Mouse (Mus musculus) CH12.LX (cell line): ENCODE results near the gene Fhdc1. TPM values are rescaled to one million over a fixed set of nuclear protein-coding genes. Genes with fewer than 3 reads are reported as not detected.

ENCODE experiments used
- DNase-seq: peaks from one replicate; pipeline ENCODE4 v3.0.0-alpha.2; 2013; ENCODE audit errors: extremely low read depth
- H3K27ac ChIP-seq: 2 replicates; pipeline ENCODE4 v1.5.1; 2012; ENCODE audit warnings: low read depth, mild to moderate bottlenecking, control low read depth, moderate library complexity; ENCODE audit not compliant: insufficient read depth
- H3K27me3 ChIP-seq: replicated peaks from 2 replicates; pipeline ENCODE3; 2012; ENCODE audit warnings: inconsistent platforms
- H3K36me3 ChIP-seq, 2 experiments: replicated peaks in 1 of 2; 2 replicates each; pipeline versions ENCODE3 to v1.6.1; 2012; ENCODE audit warnings: inconsistent platforms in 1 of 2, low read length in 1 of 2, mild to moderate bottlenecking in 1 of 2, mixed read lengths in 1 of 2, moderate library complexity in 1 of 2; ENCODE audit not compliant: control insufficient read depth in 1 of 2, insufficient read depth in 1 of 2
- H3K4me1 ChIP-seq, 2 experiments: 2 replicates each; pipeline ENCODE4 v1.6.1; 2012; ENCODE audit warnings: inconsistent platforms in 1 of 2, moderate library complexity in 1 of 2; ENCODE audit not compliant: insufficient read depth in 2 of 2, control insufficient read depth in 1 of 2
- H3K4me2 ChIP-seq: 2 replicates; pipeline ENCODE4 v1.6.1; 2012; ENCODE audit warnings: low read depth, mild to moderate bottlenecking, control low read depth; ENCODE audit not compliant: poor library complexity, insufficient read depth, severe bottlenecking
- H3K4me3 ChIP-seq, 3 experiments: fragments of 150-350 bp in 1 of 3; sonication (generic) in 1 of 3; replicated peaks in 1 of 3; 2 replicates each; pipeline versions ENCODE3 to v1.5.1; 2011 to 2012; ENCODE audit warnings: low read depth in 2 of 3, low read length in 2 of 3, mild to moderate bottlenecking in 2 of 3, moderate library complexity in 2 of 3, control low read depth in 1 of 3, improper control_type of control experiment in 1 of 3, inconsistent platforms in 1 of 3, mixed read lengths in 1 of 3; ENCODE audit not compliant: poor library complexity in 1 of 3
- H3K79me2 ChIP-seq: replicated peaks from 2 replicates; pipeline ENCODE4 v1.6.1; 2012; ENCODE audit warnings: mild to moderate bottlenecking, moderate library complexity; ENCODE audit not compliant: control insufficient read depth, poor library complexity, insufficient read depth, severe bottlenecking; ENCODE audit errors: extremely low read depth
- H3K9ac ChIP-seq: 2 replicates; pipeline ENCODE4 v1.6.1; 2012; ENCODE audit warnings: low read depth, mild to moderate bottlenecking, control low read depth, moderate library complexity; ENCODE audit not compliant: insufficient read depth
- H3K9me3 ChIP-seq: replicated peaks from 2 replicates; pipeline ENCODE3; 2012; ENCODE audit warnings: low read length, inconsistent platforms, mixed read lengths
- BHLHE40 ChIP-seq: IDR thresholded peaks from 2 replicates; pipeline ENCODE4 v1.6.1; 2011; ENCODE audit warnings: mild to moderate bottlenecking, low read depth, low read length, improper control_type of control experiment
- CHD2 ChIP-seq: IDR thresholded peaks from 2 replicates; pipeline ENCODE4 v1.6.1; 2011; ENCODE audit warnings: low read length, improper control_type of control experiment
- E2F4 ChIP-seq: IDR thresholded peaks from 2 replicates; pipeline ENCODE4 v1.6.1; 2011; ENCODE audit warnings: low read depth, low read length, improper control_type of control experiment; ENCODE audit not compliant: insufficient replicate concordance
- EP300 ChIP-seq: IDR thresholded peaks from 2 replicates; pipeline ENCODE4 v1.6.1; 2011; ENCODE audit warnings: low read length, improper control_type of control experiment
- GABPA ChIP-seq: IDR thresholded peaks from 2 replicates; pipeline ENCODE4 v1.6.1; 2012; ENCODE audit warnings: low read depth, low read length, improper control_type of control experiment, inconsistent platforms; ENCODE audit not compliant: insufficient replicate concordance
- IRF4 ChIP-seq: IDR thresholded peaks from 2 replicates; pipeline ENCODE4 v1.6.1; 2014; ENCODE audit warnings: low read depth, mild to moderate bottlenecking, inconsistent platforms, low read length, improper control_type of control experiment
- JUN ChIP-seq: IDR thresholded peaks from 2 replicates; pipeline ENCODE4 v1.6.1; 2011; ENCODE audit warnings: low read depth, mild to moderate bottlenecking, low read length, improper control_type of control experiment, moderate library complexity; ENCODE audit not compliant: insufficient read depth
- JUND ChIP-seq: conservative IDR thresholded peaks from 2 replicates; pipeline ENCODE4 v1.6.1; 2011; ENCODE audit warnings: low read depth, low read length, improper control_type of control experiment
- KAT2A ChIP-seq: IDR thresholded peaks from 2 replicates; pipeline ENCODE4 v1.6.1; 2012; ENCODE audit warnings: low read length, improper control_type of control experiment, inconsistent platforms; ENCODE audit not compliant: insufficient replicate concordance
- MAFK ChIP-seq: IDR thresholded peaks from 2 replicates; pipeline ENCODE4 v1.6.1; 2011; ENCODE audit warnings: low read length, improper control_type of control experiment; ENCODE audit not compliant: insufficient replicate concordance
- MAZ ChIP-seq: IDR thresholded peaks from 2 replicates; pipeline ENCODE4 v1.6.1; 2012; ENCODE audit warnings: low read depth, mild to moderate bottlenecking, inconsistent platforms, low read length, improper control_type of control experiment, moderate library complexity
- MEF2A ChIP-seq: IDR thresholded peaks from 2 replicates; pipeline ENCODE4 v1.6.1; 2014; ENCODE audit warnings: low read depth, mild to moderate bottlenecking, inconsistent platforms, low read length, improper control_type of control experiment, borderline replicate concordance
- MXI1 ChIP-seq: IDR thresholded peaks from 2 replicates; pipeline ENCODE4 v1.6.1; 2011; ENCODE audit warnings: mild to moderate bottlenecking, low read depth, low read length, improper control_type of control experiment
- POLR2AphosphoS2 ChIP-seq: IDR thresholded peaks from 2 replicates; pipeline ENCODE4 v1.6.1; 2011; ENCODE audit warnings: low read depth, low read length, improper control_type of control experiment
- RAD21 ChIP-seq: IDR thresholded peaks from 2 replicates; pipeline ENCODE4 v1.6.1; 2011; ENCODE audit warnings: low read depth, mild to moderate bottlenecking, low read length, improper control_type of control experiment, moderate library complexity
- SMC3 ChIP-seq: IDR thresholded peaks from 2 replicates; pipeline ENCODE4 v1.6.1; 2011; ENCODE audit warnings: low read depth, low read length, improper control_type of control experiment
- TBP ChIP-seq: conservative IDR thresholded peaks from 2 replicates; pipeline ENCODE4 v1.6.1; 2011; ENCODE audit warnings: low read depth, low read length, improper control_type of control experiment
- USF1 ChIP-seq: IDR thresholded peaks from 2 replicates; pipeline ENCODE4 v1.6.1; 2014; ENCODE audit warnings: low read depth, mild to moderate bottlenecking, inconsistent platforms, low read length, improper control_type of control experiment
- ZC3H11A ChIP-seq: IDR thresholded peaks from 2 replicates; pipeline ENCODE4 v1.6.1; 2012; ENCODE audit warnings: low read depth, mild to moderate bottlenecking, inconsistent platforms, low read length, improper control_type of control experiment
- ZKSCAN1 ChIP-seq: IDR thresholded peaks from 2 replicates; pipeline ENCODE4 v1.6.1; 2012; ENCODE audit warnings: low read depth, inconsistent platforms, low read length, improper control_type of control experiment, borderline replicate concordance
- ZNF384 ChIP-seq: IDR thresholded peaks from 2 replicates; pipeline ENCODE4 v1.6.1; 2012; ENCODE audit warnings: low read depth, low read length, improper control_type of control experiment, inconsistent platforms
- dilution Hi-C: fragments of 300-500 bp; cut with MboI; formaldehyde crosslinking; loops from 2 replicates; pipeline ENCODE4 v1.14.3; 2020; ENCODE audit warnings: low sequenced_read_pairs; ENCODE audit not compliant: extremely low pct_unique_long_range_greater_than_20kb, extremely low pct_ligation_motif_present
- in situ Hi-C: fragments of 300-500 bp; cut with MboI; formaldehyde crosslinking; loops from 3 replicates; pipeline ENCODE4 v1.14.3; 2019; ENCODE audit warnings: low sequenced_read_pairs, low pct_ligation_motif_present, low pct_unique_long_range_greater_than_20kb, mixed read lengths
- polyA plus RNA-seq: library from polyadenylated mRNA; unstranded; fragments of >175 nt; gene quantifications from 2 replicates; pipeline ENCODE4 v1.2.1, GENCODE M21; 2012; ENCODE audit warnings: low read depth; ENCODE audit not compliant: insufficient read length
- total RNA-seq, 2 experiments: library from RNA; depleted of rRNA; stranded (reverse); fragments of 300-350 nt in 1 of 2; fragments of >200 nt in 1 of 2; gene quantifications; 2 replicates each; pipeline ENCODE4 v1.2.3; 2012 to 2014

The Fhdc1 gene
- total and polyA plus RNA-seq, 3 experiments = 0.08 TPM; not detected in 2

- no peaks in the 10 kb centered on the region for H3K4me1 ChIP-seq
- TF ChIP-seq BHLHE40 (no peak), IRF4 (no peak), SMC3 (no peak), JUND (no peak), JUN (no peak), GABPA (no peak)
- TF ChIP-seq, all 38 proteins: peak for 0
- no peak overlapping the region for H3K4me2 ChIP-seq
- no peak overlapping the region for H3K4me3 ChIP-seq
- in situ Hi-C loops = no loop called here
- no peaks in the 10 kb centered on the region for H3K9me3 ChIP-seq
- no peaks in the 10 kb centered on the region for H3K27me3 ChIP-seq
- dilution Hi-C loops = no loop called here
- no peaks in the 10 kb centered on the region for H3K79me2 ChIP-seq
- DNase-seq = no peak
- no peak overlapping the region for H3K27ac ChIP-seq
- H3K36me3 ChIP-seq = no peaks in the 10 kb centered on the region
- no peak overlapping the region for H3K9ac ChIP-seq
These were observed 84.4 kb downstream of the Fhdc1 start for GRCm38 (mm10) chr3:84395840-84396239.

- dilution Hi-C loops = no loop called here
These were observed 85.3 kb downstream of the Fhdc1 start for GRCm38 (mm10) chr3:84394841-84395447.

More at GRCm38 (mm10) chr3:84394841-84395447, 85.3 kb downstream of the Fhdc1 start:
- Histone ChIP-seq H3K4me1 (no peaks in the 10 kb centered on the region), H3K9ac (no peak overlapping the region), H3K79me2 (no peaks in the 10 kb centered on the region), H3K4me2 (no peak overlapping the region), H3K36me3 (no peaks in the 10 kb centered on the region), H3K27me3 (no peaks in the 10 kb centered on the region), H3K9me3 (no peaks in the 10 kb centered on the region), H3K4me3 (no peak overlapping the region), H3K27ac (no peak overlapping the region)
- in situ Hi-C loops = no loop called here
- TF ChIP-seq ZKSCAN1 (no peak), MAFK (no peak), ZNF384 (no peak), JUN (no peak), TBP (no peak), JUND (no peak), POLR2AphosphoS2 (no peak), RAD21 (no peak), BHLHE40 (no peak), MEF2A (no peak), MXI1 (no peak), KAT2A (no peak), ZC3H11A (no peak), MAZ (no peak), EP300 (no peak), USF1 (no peak), IRF4 (no peak), CHD2 (no peak), E2F4 (no peak)
- no peak for DNase-seq

Other genes with a start within 250 kb of the Fhdc1 start
- 2.1 and 2.4 TPM in 2 replicates for gene Trim2, start 173.6 kb downstream of the Fhdc1 start, total RNA-seq (2012; rRNA removed)
- gene Trim2, start 173.6 kb downstream of the Fhdc1 start, total RNA-seq (2014; rRNA removed) = 2.1 and 2.5 TPM in 2 replicates
- 3.3 and 3.6 TPM in 2 replicates for gene Trim2, start 173.6 kb downstream of the Fhdc1 start, polyA plus RNA-seq
- gene Arfip1, start 102.2 kb upstream of the Fhdc1 start, total RNA-seq (2012; rRNA removed) = 29.6 and 36.2 TPM in 2 replicates
- 66.5 and 77.8 TPM in 2 replicates for gene Arfip1, start 102.2 kb upstream of the Fhdc1 start, total RNA-seq (2014; rRNA removed)
- gene Arfip1, start 102.2 kb upstream of the Fhdc1 start, polyA plus RNA-seq = 34.1 and 36.8 TPM in 2 replicates
- not detected in 2 replicates for gene Tigd4, start 113.1 kb upstream of the Fhdc1 start, total RNA-seq (2012; rRNA removed)
- gene Tigd4, start 113.1 kb upstream of the Fhdc1 start, total RNA-seq (2014; rRNA removed) = not detected in 2 replicates
- gene Tigd4, start 113.1 kb upstream of the Fhdc1 start, polyA plus RNA-seq = not detected in 2 replicates
- 38.6 and 42.8 TPM in 2 replicates for gene Tmem154, start 185.8 kb upstream of the Fhdc1 start, total RNA-seq (2012; rRNA removed)
- 57.1 and 57.7 TPM in 2 replicates for gene Tmem154, start 185.8 kb upstream of the Fhdc1 start, total RNA-seq (2014; rRNA removed)
- 81.6 and 91.5 TPM in 2 replicates for gene Tmem154, start 185.8 kb upstream of the Fhdc1 start, polyA plus RNA-seq